Mouse (Mus musculus): ENCODE measurements at regions not wholly inside any gene's neighbourhood (a gene's known extent, or its start where the extent isn't known, plus 50 kb on each side); places are given as distances from the start of the nearest gene placed in this dataset.

DNA sequence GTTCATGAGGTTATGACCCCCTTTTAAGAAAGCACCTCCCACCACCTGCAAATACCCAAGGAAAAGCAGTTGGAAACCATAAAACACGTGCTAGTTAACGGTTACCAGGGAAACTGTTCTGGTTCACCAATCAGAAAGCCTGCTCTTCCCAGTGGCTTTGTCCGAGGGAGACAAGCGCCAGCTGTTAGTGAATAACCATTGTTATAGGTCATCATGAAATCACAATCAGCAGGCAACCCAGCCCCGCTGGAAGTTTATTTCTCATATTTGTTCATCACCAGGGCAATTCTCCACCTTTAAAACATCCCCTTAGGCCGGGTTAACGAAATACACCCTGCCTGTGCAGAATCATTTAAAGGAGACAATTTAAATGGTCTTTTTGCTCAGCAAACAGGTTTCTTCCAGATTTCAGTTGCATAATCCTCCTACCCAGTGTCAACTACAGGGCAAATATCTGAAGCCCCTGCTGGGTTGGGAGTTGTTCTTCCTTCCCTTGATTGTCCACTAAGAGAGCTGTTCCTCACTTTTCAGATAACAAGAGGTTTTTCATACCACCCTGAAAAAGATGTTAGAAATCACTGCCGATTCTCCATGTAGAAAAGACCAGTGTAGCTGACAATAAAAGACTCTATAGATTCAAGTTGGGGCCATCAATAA, 117.9 kb upstream of the Efemp1 start:
- no peak for TF ChIP-seq CHD1 (IDR thresholded peaks at IDR 0.05; ENCODE audit: low read depth, low read length)
- TF ChIP-seq ZC3H11A (IDR thresholded peaks at IDR 0.05; ENCODE audit: low read depth, low read length): no peak
- no peak for TF ChIP-seq POLR2A (IDR thresholded peaks at IDR 0.05; ENCODE audit: low read depth, low read length)
- TF ChIP-seq SMC3 (IDR thresholded peaks at IDR 0.05; ENCODE audit: low read depth, low read length): no peak
- no peak for TF ChIP-seq E2F4 (IDR thresholded peaks at IDR 0.05; ENCODE audit: insufficient replicate concordance, low read depth, low read length)

Measured in CH12.LX (cell line).